Mouse (Mus musculus) myocyte (in vitro differentiated cells): Measurements from ENCODE around the gene Plekhm1.

ENCODE experiments used
- CEBPB ChIP-seq: IDR thresholded peaks from 2 replicates; pipeline ENCODE4 v1.6.1; 2011; ENCODE audit warnings: mild to moderate bottlenecking, moderate library complexity; ENCODE audit not compliant: poor library complexity, insufficient read depth, severe bottlenecking
- E2F4 ChIP-seq: IDR thresholded peaks from one replicate; pipeline ENCODE4 v1.6.1; 2011; ENCODE audit warnings: mild to moderate bottlenecking, control low read depth, moderate library complexity; ENCODE audit not compliant: insufficient read depth
- MAX ChIP-seq: IDR thresholded peaks from one replicate; pipeline ENCODE4 v1.6.1; 2011; ENCODE audit warnings: low read depth, mild to moderate bottlenecking, control low read depth
- MYOD1 ChIP-seq, 3 experiments: IDR thresholded peaks; one replicate each; pipeline ENCODE4 v1.6.1; 2011; ENCODE audit warnings: control low read depth in 2 of 3, low read depth in 2 of 3, mild to moderate bottlenecking in 2 of 3, moderate library complexity in 1 of 3; ENCODE audit not compliant: insufficient read length in 2 of 3, control insufficient read depth in 1 of 3
- MYOG ChIP-seq, 3 experiments: IDR thresholded peaks; one replicate each; pipeline ENCODE4 v1.6.1; 2011; ENCODE audit warnings: control low read depth in 2 of 3, low read depth in 2 of 3, mild to moderate bottlenecking in 2 of 3; ENCODE audit not compliant: insufficient read length in 2 of 3, control insufficient read depth in 1 of 3, insufficient read depth in 1 of 3
- POLR2A ChIP-seq: IDR thresholded peaks from one replicate; pipeline ENCODE4 v1.6.1; 2011; ENCODE audit warnings: low read depth, mild to moderate bottlenecking, control low read depth, moderate library complexity; ENCODE audit not compliant: insufficient read length
- POLR2AphosphoS2 ChIP-seq: IDR thresholded peaks from one replicate; pipeline ENCODE4 v1.6.1; 2011; ENCODE audit warnings: low read depth, control low read depth; ENCODE audit not compliant: insufficient read length
- REST ChIP-seq: IDR thresholded peaks from one replicate; pipeline ENCODE4 v1.6.1; 2011; ENCODE audit warnings: mild to moderate bottlenecking, control low read depth, moderate library complexity; ENCODE audit not compliant: insufficient read depth, insufficient read length
- SRF ChIP-seq: IDR thresholded peaks from one replicate; pipeline ENCODE4 v1.6.1; 2011; ENCODE audit warnings: low read depth; ENCODE audit not compliant: control insufficient read depth, insufficient read length
- TCF12 ChIP-seq: IDR thresholded peaks from one replicate; pipeline ENCODE4 v1.6.1; 2011; ENCODE audit warnings: mild to moderate bottlenecking, control low read depth; ENCODE audit not compliant: poor library complexity, insufficient read depth, severe bottlenecking
- TCF3 ChIP-seq: IDR thresholded peaks from one replicate; pipeline ENCODE4 v1.6.1; 2011; ENCODE audit warnings: low read depth, control low read depth; ENCODE audit not compliant: insufficient read length
- USF1 ChIP-seq: IDR thresholded peaks from one replicate; pipeline ENCODE4 v1.6.1; 2011; ENCODE audit warnings: low read depth, mild to moderate bottlenecking, control low read depth, moderate library complexity

DNA sequence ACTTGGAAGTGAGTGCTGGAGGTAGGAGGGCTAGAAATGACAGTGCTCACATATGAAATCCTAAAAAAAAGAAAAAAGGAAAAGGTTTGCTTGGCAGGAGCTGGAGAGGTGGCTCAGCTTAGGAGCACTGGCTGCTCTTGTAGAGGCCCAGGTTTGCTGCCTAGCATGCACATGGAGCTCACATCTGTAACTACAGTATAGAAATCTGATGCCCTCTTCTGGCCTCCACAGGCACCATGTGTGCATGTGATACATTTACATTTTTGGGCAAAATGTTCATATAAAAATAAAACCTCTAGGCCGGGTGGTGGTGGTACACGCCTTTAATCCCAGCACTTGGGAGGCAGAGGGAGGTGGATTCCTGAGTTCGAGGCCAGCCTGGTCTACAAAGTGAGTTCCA lies 13.4 kb downstream of the Plekhm1 start:
- no peak for TF ChIP-seq MAX
- no peak for TF ChIP-seq TCF3
- no peak for TF ChIP-seq POLR2A
- no peak for TF ChIP-seq E2F4
- no peak for TF ChIP-seq MYOG (IDR thresholded peaks at IDR 0.05; ENCODE audit: control insufficient read depth in 1 of 3, insufficient read depth in 1 of 3, insufficient read length in 2 of 3, low read depth in 2 of 3)
- no peak for TF ChIP-seq MYOD1 (IDR thresholded peaks at IDR 0.05; ENCODE audit: control insufficient read depth in 1 of 3, insufficient read length in 2 of 3, low read depth in 2 of 3)
- TF ChIP-seq TCF12, result no peak
- no peak for TF ChIP-seq USF1
- TF ChIP-seq CEBPB, result no peak
- TF ChIP-seq SRF, result no peak
- no peak for TF ChIP-seq REST
- TF ChIP-seq POLR2AphosphoS2, result no peak
